Mouse (Mus musculus) hindbrain, embryonic 15.5 days (tissue): ENCODE measurements around the gene Usp7. TPM values are rescaled to one million over a fixed set of nuclear protein-coding genes. Genes with fewer than 3 reads are reported as not detected.
"Not testable (repeated sequence)": the region's sequence is repeated elsewhere in the genome, so short reads cannot be mapped to it uniquely, and the experiment has no call there.

ENCODE experiments used
- ATAC-seq: fragments of 200-750 bp; cut with Nextera tagmentation; 2 replicates; pipeline ENCODE4 v1.8.0; 2017; ENCODE audit warnings: low read depth, moderate number of reproducible peaks, moderate TSS enrichment; ENCODE audit not compliant: low FRiP score
- H3K27ac ChIP-seq: fragments of 300-500 bp; sonication (generic); replicated peaks from 2 replicates; pipeline ENCODE4 v1.5.1; 2015; ENCODE audit warnings: mild to moderate bottlenecking, inconsistent platforms
- H3K27me3 ChIP-seq: fragments of 300-500 bp; sonication (generic); 2 replicates; pipeline ENCODE4 v1.6.1; 2015; ENCODE audit warnings: control low read depth, inconsistent platforms
- H3K36me3 ChIP-seq: fragments of 300-500 bp; sonication (generic); 2 replicates; pipeline ENCODE4 v1.6.1; 2015; ENCODE audit warnings: control low read depth, inconsistent platforms
- H3K4me1 ChIP-seq: fragments of 300-500 bp; sonication (generic); replicated peaks from 2 replicates; pipeline ENCODE4 v1.6.1; 2015; ENCODE audit warnings: control low read depth, inconsistent platforms
- H3K4me2 ChIP-seq: fragments of 300-500 bp; sonication (generic); 2 replicates; pipeline ENCODE4 v1.6.1; 2015; ENCODE audit warnings: moderate library complexity, mild to moderate bottlenecking, inconsistent platforms
- H3K4me3 ChIP-seq: fragments of 300-500 bp; sonication (generic); 2 replicates; pipeline ENCODE4 v1.5.1; 2015; ENCODE audit warnings: mild to moderate bottlenecking, inconsistent platforms
- H3K9ac ChIP-seq: fragments of 300-500 bp; sonication (generic); 2 replicates; pipeline ENCODE4 v1.6.1; 2015; ENCODE audit warnings: inconsistent platforms
- H3K9me3 ChIP-seq: fragments of 300-500 bp; sonication (generic); 2 replicates; pipeline ENCODE4 v1.6.1; 2016; ENCODE audit warnings: control low read depth, inconsistent platforms
- WGBS: fragments of 180-500 bp; shearing (Covaris S2); methylation state at CpG from one replicate; pipeline ENCODE4 v1.1.7; 2015; 5-methylcytosine and 5-hydroxymethylcytosine counted together
- polyA plus RNA-seq: library from polyadenylated mRNA; unstranded; fragments of >200 nt; fragmentation: Nextera tagmentation; extraction: Ambion mirVana; gene quantifications from 2 replicates; pipeline ENCODE4 v1.2.1, GENCODE M21; 2015

Gene Usp7
- polyA plus RNA-seq, 1 experiment from 2014 or later: 29.2 TPM

DNA sequence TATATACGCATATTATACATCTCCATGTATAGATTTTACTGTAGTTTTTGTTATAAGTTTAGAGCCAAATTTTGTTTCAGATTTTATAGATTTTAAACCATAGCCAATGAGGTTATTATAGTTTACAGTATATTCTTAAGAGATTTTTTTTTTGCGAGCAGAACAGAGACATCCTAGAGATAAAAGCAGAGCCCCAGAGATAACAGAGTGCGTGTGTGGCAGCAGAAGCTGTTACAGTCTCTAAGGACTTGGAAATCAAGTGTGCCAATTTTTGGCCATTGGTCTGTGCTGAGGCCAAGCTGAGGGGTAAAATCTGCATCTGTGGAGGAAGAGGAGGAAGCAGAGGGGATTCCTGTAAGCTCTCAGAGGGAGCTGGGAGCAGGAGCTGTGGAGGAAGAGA is 11.9 kb downstream of the Usp7 start:
- no peaks in the 10 kb centered on the region for H3K9me3 ChIP-seq
- no peaks in the 10 kb centered on the region for H3K4me1 ChIP-seq
- H3K9ac ChIP-seq: no peak overlapping the region
- no peak overlapping the region for H3K4me3 ChIP-seq
- ATAC-seq: no peak
- WGBS: 86% methylated on average over 3 of the region's 3 CpGs
- H3K36me3 ChIP-seq: no peaks in the 10 kb centered on the region
- H3K27me3 ChIP-seq: no peaks in the 10 kb centered on the region
- no peak overlapping the region for H3K4me2 ChIP-seq
- no peak overlapping the region for H3K27ac ChIP-seq

DNA sequence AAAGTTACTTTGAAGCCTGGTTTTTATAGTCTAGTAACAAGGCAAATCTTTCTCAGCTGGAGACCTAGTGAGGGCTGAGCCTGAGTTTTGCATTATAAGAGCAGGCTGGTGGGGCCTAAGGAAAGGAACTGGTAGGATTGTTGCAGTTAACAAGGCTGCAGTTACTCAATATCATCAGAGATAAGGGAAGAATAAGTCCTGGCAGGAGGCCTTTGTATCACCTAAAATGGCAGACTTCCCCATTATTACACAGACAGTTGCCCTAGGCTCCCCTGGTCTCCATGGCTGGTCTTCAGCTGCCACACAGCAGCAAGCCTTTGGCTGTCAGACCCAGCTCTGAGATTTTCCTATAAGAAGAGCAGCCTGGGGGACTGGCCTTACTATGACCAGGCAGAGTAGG is 13.4 kb downstream of the Usp7 start:
- Histone ChIP-seq H3K27me3 (no peaks in the 10 kb centered on the region), H3K4me1 (no peaks in the 10 kb centered on the region), H3K9me3 (no peaks in the 10 kb centered on the region), H3K36me3 (no peaks in the 10 kb centered on the region), H3K27ac (no peak overlapping the region), H3K4me3 (no peak overlapping the region), H3K9ac (no peak overlapping the region), H3K4me2 (no peak overlapping the region)
- no peak for ATAC-seq

DNA sequence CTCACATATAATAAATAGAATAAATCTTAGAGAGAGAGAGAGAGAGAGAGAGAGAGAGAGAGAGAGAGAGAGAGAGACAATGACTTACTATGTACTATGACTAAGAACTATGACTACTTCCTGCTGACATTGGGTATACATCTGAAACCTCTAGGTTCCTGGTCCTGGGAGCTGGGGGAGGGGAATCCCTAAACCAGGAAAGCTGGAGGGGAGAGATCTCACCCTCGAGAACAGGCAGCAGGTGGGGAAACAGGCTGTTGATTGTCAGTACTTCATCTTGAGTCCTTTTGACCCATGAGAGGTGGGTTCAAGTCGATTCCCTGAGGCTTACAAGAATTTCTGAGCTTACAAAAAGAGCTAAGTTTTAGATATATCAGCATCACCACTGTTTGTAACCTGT is 14.9 kb downstream of the Usp7 start:
- Histone ChIP-seq H3K9me3 (no peaks in the 10 kb centered on the region), H3K4me1 (no peaks in the 10 kb centered on the region), H3K4me2 (no peak overlapping the region), H3K9ac (no peak overlapping the region), H3K27ac (no peak overlapping the region), H3K27me3 (no peaks in the 10 kb centered on the region), H3K4me3 (no peak overlapping the region), H3K36me3 (no peaks in the 10 kb centered on the region)
- WGBS: 78% methylated on average over 2 of the region's 2 CpGs
- no peak for ATAC-seq

DNA sequence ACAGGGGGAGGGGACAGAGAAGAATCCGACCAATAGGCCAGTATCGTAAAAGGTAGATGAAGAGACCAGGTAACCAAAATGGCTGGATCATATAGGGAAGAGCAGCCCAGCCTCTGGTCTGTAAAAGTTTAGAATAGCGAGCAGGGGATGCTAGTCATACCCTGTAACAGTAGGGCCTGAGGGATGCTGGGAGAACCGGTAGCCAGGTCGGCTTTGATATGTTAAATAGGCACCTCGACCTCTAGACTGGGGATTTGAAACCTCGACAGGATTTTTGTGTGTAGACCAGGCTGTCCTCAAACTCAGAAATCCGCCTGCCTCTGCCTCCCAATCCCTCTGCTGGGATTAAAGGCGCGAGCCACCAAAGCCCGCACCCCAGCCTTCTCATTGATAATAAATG is 15.5 kb downstream of the Usp7 start:
- ATAC-seq: no peak
- H3K4me3 ChIP-seq: no peak overlapping the region
- H3K27me3 ChIP-seq: no peaks in the 10 kb centered on the region
- no peaks in the 10 kb centered on the region for H3K36me3 ChIP-seq
- H3K4me1 ChIP-seq: no peaks in the 10 kb centered on the region
- WGBS: 86% methylated on average over 11 of the region's 11 CpGs
- no peak overlapping the region for H3K4me2 ChIP-seq
- H3K9ac ChIP-seq: no peak overlapping the region
- no peaks in the 10 kb centered on the region for H3K9me3 ChIP-seq
- H3K27ac ChIP-seq: no peak overlapping the region

DNA sequence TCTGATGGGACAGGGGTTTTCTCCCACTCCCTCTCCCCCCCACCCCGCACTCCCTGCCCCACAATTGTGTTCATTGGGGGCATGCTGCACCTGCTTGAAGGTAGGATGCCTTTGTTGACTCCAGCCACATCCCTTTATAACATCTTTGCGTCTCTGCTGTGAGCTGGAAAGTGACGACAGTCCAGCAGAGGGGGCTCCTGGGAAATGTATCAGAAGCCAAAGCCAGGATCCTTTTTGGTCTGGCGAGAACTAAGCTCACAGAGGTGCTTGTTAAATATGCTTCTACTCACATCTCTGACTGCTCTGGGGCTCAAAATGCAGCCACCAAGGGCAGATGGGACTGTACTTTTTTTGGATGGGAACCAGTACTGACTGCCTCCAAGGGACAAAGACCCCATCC is 21.0 kb downstream of the Usp7 start:
- ATAC-seq: no peak
- Histone ChIP-seq H3K36me3 (no peaks in the 10 kb centered on the region), H3K4me2 (no peak overlapping the region), H3K9me3 (no peaks in the 10 kb centered on the region), H3K27me3 (no peaks in the 10 kb centered on the region), H3K4me3 (no peak overlapping the region), H3K27ac (no peak overlapping the region), H3K9ac (no peak overlapping the region), H3K4me1 (no peaks in the 10 kb centered on the region)
- WGBS: 46% methylated on average over 4 of the region's 4 CpGs

DNA sequence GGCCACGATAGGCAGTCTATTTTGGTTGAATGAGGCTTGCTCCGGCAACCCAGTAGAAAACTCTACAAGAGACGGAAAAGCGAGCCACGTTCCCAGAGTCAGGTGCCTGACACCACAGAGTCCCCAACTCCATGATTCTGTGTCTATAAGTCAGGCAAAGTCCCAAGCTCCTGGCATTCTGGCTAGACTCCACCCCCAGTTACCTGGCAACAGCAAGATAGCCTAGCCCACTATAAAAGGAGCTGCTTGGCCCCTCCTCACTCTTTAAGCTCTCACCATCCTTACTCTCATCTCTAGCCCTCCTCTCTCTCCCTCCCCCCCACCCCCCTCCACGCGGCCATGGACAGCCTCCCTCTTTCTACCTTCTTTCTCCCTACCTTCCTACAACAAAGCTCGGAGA is 21.8 kb downstream of the Usp7 start:
- not testable (repeated sequence) for H3K9ac ChIP-seq, ATAC-seq, H3K4me3 ChIP-seq, H3K4me2 ChIP-seq, H3K9me3 ChIP-seq, H3K36me3 ChIP-seq, H3K27me3 ChIP-seq, H3K27ac ChIP-seq, H3K4me1 ChIP-seq
- WGBS: 46% methylated on average over 8 of the region's 8 CpGs

DNA sequence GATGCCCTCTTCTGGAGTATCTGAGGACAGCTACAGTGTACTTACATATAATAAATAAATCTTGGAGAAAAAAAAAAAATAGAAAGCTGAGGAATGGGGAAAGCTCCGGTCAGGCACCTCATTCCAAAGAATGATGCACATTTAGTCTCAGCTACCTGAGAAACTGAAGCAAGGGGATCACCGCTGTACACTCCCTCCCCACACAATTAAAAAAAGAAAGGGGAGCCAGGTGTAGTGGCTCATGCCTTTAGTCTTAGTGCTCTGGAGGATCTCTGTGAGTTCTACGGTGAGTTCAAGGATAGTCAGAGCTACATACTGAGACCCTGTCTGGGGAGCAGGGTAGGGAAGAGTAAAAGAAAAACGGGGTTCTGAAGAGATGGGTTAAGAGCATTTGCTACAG is 22.6 kb downstream of the Usp7 start:
- WGBS: 63% methylated on average over 4 of the region's 4 CpGs
- Histone ChIP-seq H3K27ac (no peak overlapping the region), H3K4me3 (no peak overlapping the region), H3K36me3 (no peaks in the 10 kb centered on the region), H3K4me2 (no peak overlapping the region), H3K4me1 (no peaks in the 10 kb centered on the region), H3K9me3 (no peaks in the 10 kb centered on the region), H3K27me3 (no peaks in the 10 kb centered on the region), H3K9ac (no peak overlapping the region)
- no peak for ATAC-seq

DNA sequence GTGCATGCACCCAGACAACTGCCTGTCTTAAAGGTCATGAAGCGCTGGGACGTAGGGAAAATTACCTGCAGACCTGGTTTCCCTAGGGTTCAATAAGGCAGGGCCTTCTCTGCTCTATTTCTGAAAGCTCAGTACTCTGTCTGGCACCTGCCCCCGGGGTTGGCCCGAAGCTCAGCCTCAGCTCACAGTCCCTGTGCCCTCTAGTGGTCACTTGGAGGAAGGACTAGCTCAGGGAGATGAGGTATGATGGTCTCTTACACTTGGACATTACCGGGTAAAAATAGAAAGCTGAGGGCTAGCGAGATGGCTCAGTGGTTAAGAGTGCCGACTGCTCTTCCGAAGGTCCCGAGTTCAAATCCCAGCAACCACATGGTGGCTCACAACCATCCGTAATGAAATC is 23.0 kb downstream of the Usp7 start:
- H3K27me3 ChIP-seq: no peaks in the 10 kb centered on the region
- no peak overlapping the region for H3K9ac ChIP-seq
- H3K4me3 ChIP-seq: no peak overlapping the region
- no peak overlapping the region for H3K27ac ChIP-seq
- WGBS: 15% methylated on average over 10 of the region's 10 CpGs
- no peaks in the 10 kb centered on the region for H3K36me3 ChIP-seq
- no peak overlapping the region for H3K4me2 ChIP-seq
- no peaks in the 10 kb centered on the region for H3K9me3 ChIP-seq
- ATAC-seq: peak; percentile 48; the same call in 1 of the 2 replicates
- H3K4me1 ChIP-seq: no peaks in the 10 kb centered on the region

DNA sequence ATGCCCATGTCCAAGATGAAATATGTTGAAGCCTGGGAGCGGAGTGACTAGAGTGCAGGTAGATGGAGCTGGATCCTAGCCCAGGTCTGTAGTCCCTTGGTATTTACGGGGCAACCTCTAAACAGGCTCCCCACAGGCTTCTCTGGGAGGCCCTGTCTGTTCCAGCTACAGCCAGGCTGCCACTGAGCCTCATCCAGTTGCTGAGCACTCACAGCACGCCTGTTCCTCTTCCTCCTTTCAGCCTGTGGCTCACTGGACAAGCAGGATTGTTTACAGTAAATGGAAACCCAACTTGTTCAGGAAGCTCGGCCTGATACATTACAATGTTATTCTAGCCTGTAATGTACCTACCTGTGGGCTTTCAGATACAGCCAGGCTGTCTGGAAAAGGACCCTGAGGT is 23.5 kb downstream of the Usp7 start:
- Histone ChIP-seq H3K27me3 (no peaks in the 10 kb centered on the region), H3K4me3 (no peak overlapping the region), H3K4me1 (no peaks in the 10 kb centered on the region), H3K36me3 (no peaks in the 10 kb centered on the region), H3K4me2 (no peak overlapping the region), H3K9me3 (no peaks in the 10 kb centered on the region), H3K9ac (no peak overlapping the region), H3K27ac (no peak overlapping the region)
- WGBS: 78% methylated on average over 4 of the region's 4 CpGs
- no peak for ATAC-seq

DNA sequence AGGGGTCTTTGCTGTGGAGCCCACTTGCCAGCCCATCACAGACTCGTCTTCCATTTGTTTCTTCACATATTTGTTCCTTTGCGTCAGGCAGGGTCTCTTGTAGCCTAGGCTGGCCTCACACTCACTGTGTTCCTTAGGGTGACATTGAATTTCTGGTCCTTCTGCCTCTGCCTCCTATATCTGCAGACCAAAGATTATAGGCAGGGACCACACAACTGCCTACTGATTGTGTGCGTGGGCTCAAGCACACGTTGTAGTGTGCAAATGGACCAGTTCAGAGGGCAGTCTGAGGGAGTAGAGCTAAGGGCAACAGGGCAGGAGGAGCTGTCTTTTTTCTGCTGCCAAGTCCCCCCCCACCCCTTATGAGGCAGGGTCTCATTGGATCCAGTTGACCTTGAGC is 24.0 kb downstream of the Usp7 start:
- no peaks in the 10 kb centered on the region for H3K9me3 ChIP-seq
- 86% methylated on average over 4 of the region's 4 CpGs for WGBS
- H3K27me3 ChIP-seq: no peaks in the 10 kb centered on the region
- no peak for ATAC-seq
- H3K4me2 ChIP-seq: no peak overlapping the region
- no peaks in the 10 kb centered on the region for H3K36me3 ChIP-seq
- no peak overlapping the region for H3K4me3 ChIP-seq
- H3K27ac ChIP-seq: no peak overlapping the region
- no peak overlapping the region for H3K9ac ChIP-seq
- H3K4me1 ChIP-seq: no peaks in the 10 kb centered on the region

DNA sequence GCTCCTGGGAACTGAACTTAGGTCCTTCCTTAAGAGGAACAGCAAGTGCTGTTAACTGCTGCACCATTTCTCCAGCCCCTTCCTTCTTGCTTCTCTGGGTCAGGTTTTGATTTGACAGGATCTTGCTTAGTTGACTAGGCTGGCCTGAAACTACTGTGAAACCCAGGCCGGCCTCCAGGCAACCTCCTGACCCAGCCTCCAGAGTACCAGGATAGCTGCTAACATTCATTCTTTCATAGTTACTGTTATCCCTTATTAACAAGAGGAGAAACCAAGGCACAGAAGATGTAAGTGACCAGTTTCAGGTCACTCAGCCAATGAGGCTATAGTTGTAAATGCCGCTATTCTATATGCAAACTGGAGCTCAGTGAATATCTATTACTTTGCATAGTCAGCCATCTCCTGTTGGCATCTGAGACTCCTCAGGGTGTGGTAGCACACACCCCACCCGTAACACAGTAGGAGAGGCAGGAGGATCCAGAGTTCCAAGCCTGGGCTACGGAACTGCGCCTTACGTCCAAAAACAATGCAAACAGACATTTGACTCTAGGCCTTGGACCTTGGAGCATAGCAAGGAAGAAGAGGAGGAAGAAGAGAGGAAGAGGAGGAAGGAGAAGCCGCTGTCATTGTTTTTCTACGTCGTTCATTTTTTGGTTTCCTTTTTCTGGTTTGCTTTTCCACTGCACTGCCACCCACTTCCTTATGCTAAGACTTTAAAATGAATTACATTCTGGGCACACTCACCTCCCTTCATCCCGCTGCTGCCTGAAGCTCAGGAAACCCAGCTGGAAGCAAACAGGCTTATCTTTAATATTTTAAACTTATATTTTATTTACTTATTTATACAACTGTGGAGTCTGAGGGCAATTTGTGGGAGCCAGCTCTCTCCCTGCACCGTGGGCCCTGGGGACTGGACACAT is 24.7 kb downstream of the Usp7 start:
- ATAC-seq: no peak
- H3K4me3 ChIP-seq: no peak overlapping the region
- no peaks in the 10 kb centered on the region for H3K9me3 ChIP-seq
- H3K27ac ChIP-seq: no peak overlapping the region
- 93% methylated on average over 11 of the region's 11 CpGs for WGBS
- H3K4me1 ChIP-seq: no peaks in the 10 kb centered on the region
- no peak overlapping the region for H3K4me2 ChIP-seq
- no peaks in the 10 kb centered on the region for H3K27me3 ChIP-seq
- H3K9ac ChIP-seq: no peak overlapping the region
- H3K36me3 ChIP-seq: no peaks in the 10 kb centered on the region

DNA sequence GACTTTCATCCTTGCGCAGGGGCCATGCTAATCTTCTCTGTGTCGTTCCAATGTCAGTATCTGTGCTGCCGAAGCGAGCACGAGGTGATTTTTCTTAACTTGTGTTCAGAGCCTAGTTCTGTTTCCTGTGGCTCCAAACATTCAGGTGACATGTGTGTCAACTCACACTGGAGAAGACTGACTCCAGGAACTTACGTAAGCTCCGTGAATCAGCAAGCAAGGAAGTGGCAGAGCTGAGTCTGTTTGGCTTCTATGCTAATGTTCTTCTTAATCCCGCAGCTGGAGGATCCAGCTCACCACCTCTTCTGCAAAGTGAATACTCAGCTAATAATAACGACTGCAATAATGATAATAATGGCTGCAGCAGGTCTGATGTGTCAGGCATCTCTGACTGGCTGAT is 25.9 kb downstream of the Usp7 start:
- no peaks in the 10 kb centered on the region for H3K9me3 ChIP-seq
- H3K27me3 ChIP-seq: no peaks in the 10 kb centered on the region
- H3K9ac ChIP-seq: no peak overlapping the region
- 62% methylated on average over 9 of the region's 9 CpGs for WGBS
- no peak overlapping the region for H3K4me2 ChIP-seq
- ATAC-seq: no peak
- no peak overlapping the region for H3K27ac ChIP-seq
- H3K4me3 ChIP-seq: no peak overlapping the region
- H3K4me1 ChIP-seq: no peaks in the 10 kb centered on the region
- H3K36me3 ChIP-seq: no peaks in the 10 kb centered on the region
